ENCODE assay signal across 14 mouse cellular contexts in the genomic region with DNA sequence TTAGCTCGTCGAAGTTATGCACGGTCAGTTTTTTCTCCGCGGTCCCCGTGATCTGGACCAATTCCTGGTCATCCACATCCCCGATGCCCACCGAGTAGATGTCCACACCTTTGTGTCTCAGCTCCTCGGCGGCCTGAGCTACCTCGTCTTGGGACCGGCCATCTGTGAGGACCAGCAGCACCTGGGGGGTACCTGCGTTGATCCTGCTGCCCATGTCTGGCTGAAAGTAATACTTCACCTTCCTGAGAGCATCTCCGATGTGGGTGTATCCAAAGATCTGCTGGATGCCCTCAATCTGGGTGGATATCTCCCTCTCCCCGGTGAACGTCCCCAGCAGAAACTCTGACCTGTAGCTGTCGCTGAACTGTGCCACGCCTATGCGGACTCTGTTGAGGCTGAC. TPM values are rescaled to one million over a fixed set of nuclear protein-coding genes. Genes with fewer than 3 reads are reported as not detected.
"Had no signal": no experiment of that assay in that cellular context is flagged by ENCODE, and none has a peak within 500 bp of the region (broad histone marks: within the 10 kb centered on the region; RNA-seq: fewer than 3 reads in every experiment).

No protein-coding gene starts in this region.

- H3K4me3 ChIP-seq: left cerebral cortex, adult 2 months; limb, embryonic 10.5 days; liver, embryonic 15.5 days had no signal

- H3K27ac ChIP-seq: left cerebral cortex, adult 2 months; limb, embryonic 10.5 days; liver, embryonic 15.5 days; macrophage had no signal

- H3K4me1 ChIP-seq: liver, embryonic 15.5 days had no signal

- H3K4me2 ChIP-seq: liver, embryonic 11.5 days; liver, embryonic 15.5 days; lung, embryonic 14.5 days had no signal

- DNase-seq: right cerebral cortex, postnatal 4 days; spleen, adult 18-20 months; thymus, adult 2 months; thymus, postnatal 25 days had no signal

- H3K27me3 ChIP-seq: liver, embryonic 15.5 days had no signal

- H3K36me3 ChIP-seq: limb, embryonic 10.5 days; liver, embryonic 15.5 days had no signal

- H3K9ac ChIP-seq: liver, embryonic 15.5 days; lung, embryonic 14.5 days had no signal

- ATAC-seq: inflammation-experienced regulatory T-cells, adult 6 months; intestine, postnatal 0 days; midbrain, embryonic 16.5 days had no signal

- H3K9me3 ChIP-seq: limb, embryonic 10.5 days; liver, embryonic 15.5 days had no signal

RNA-seq across cellular contexts. Expression of gene Col6a6, which starts 53.6 kb away (rescaled TPM):
- total RNA-seq: neutrophil, adult 5-6 weeks had no signal
- polyA plus RNA-seq: macrophage had no signal
